Mouse (Mus musculus) kidney, adult 2 months (tissue): ENCODE data around the gene Pebp1.

ENCODE experiments used
- CTCF ChIP-seq: fragments of 200-500 bp; conservative IDR thresholded peaks from 2 replicates; pipeline ENCODE4 v1.5.1; 2011; ENCODE audit warnings: low read depth, mild to moderate bottlenecking, control low read depth, low read length, moderate library complexity, mixed read lengths; ENCODE audit not compliant: insufficient read depth, insufficient read length
- POLR2A ChIP-seq: fragments of 200-500 bp; IDR thresholded peaks from one replicate; pipeline ENCODE4 v1.6.1; 2011; ENCODE audit warnings: low read depth, low read length, control low read depth

GRCm38 (mm10) chr5:117241935-117242531, 45.4 kb downstream of the Pebp1 start:
- TF ChIP-seq CTCF, result no peak
- no peak for TF ChIP-seq POLR2A
